Mouse (Mus musculus) B cell, adult 67 days (primary cell): Measurements from ENCODE around the gene Cd5l. TPM values are rescaled to one million over a fixed set of nuclear protein-coding genes. Genes with fewer than 3 reads are reported as not detected.

ENCODE experiments used
- total RNA-seq, 2 experiments: library from RNA; stranded (reverse); gene quantifications; 4 replicates each; pipeline ENCODE4 v1.2.4; 2023

Gene Cd5l
- total RNA-seq: 1 to 10 TPM in 1 of 2 experiments, under 1 TPM in 1; 0.80 to 1.6 TPM

DNA sequence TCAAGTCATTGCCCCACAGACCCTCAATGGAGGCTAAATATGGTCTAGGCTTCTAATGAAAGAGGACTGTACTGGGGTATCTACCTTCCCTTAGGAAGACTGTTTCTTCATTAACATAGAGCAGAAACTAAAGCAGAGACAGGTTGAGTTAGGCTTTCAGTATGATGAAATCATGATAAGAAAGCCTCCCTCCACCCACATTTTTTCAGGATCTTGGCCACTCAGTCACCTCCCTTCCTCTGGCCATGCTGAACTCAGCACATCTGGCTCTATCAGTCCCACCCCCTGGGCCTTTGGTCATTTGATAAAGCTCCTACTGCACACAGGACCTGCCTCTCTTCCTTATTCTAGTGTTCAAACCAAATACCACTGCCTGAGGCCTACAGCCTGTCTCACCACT lies at the start of gene Cd5l:
TSS of gene Cd5l (plus strand) at position 301 of the 400 bp plus-strand sequence.

DNA sequence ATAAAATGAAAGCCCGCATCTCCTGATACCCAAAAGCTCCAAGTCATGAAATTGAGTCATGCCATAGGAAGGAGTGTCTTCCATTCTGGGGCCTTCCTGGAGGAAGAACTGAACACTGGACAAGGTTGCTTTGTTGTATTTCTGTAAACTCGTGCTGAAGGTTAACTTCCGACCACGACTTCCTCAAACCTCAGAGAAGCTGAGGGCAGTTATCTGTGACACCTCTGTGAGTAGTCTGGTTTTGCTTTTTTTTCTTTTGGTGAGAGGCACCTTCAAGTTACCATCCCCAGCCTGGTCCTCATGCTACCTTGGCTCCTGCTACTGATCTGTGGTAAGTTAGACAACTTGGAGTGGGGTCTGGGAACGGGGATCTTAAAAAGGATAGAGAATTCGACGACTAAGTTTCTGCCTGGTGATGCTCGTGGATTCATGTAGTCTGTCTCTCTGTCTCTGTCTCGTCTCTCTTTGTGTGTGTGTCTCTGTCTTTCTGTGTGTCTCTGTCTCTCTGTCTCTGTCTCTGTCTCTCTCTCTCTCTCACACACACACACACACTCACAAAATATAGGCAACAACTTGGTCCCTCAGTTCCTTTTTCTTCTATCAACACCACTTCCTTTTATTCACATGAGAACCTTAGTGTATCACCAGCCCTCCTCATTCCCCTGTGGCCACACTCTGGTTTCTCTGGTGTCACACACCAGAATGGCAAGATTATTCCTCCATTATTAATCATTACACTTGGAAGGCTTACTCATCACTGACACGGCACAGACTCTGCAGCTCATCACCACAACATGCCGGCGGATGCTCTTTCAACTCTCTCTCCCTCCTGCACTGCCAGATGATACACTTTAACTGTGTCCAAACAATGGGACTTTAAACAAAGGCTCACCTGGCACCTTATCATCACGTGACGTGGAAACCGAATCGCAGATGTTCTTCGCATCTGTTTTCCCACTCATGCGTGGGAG lies 18.8 kb downstream of the Cd5l start, which contains the start of gene Fcrl1:
TSS of gene Fcrl1 (plus strand) at position 193 of the 971 bp plus-strand sequence.

Other genes starting within 250 kb of the Cd5l start
- gene Kirrel, start 183.1 kb upstream of the Cd5l start, total RNA-seq: not detected
- gene Fcrls, start 94.1 kb upstream of the Cd5l start, total RNA-seq: not detected
- gene Fcrl1, start 18.5 kb downstream of the Cd5l start, total RNA-seq: 100 to 1,000 TPM; 384 to 420 TPM
- gene Fcrl5, start 77.9 kb downstream of the Cd5l start, total RNA-seq: 10 to 100 TPM; 30.0 to 30.8 TPM
- 10 to 100 TPM; 74.3 to 84.5 TPM for gene Etv3, start 167.5 kb downstream of the Cd5l start, total RNA-seq